Mouse (Mus musculus): ENCODE measurements at regions not wholly inside any gene's neighbourhood (a gene's known extent, or its start where the extent isn't known, plus 50 kb on each side); places are given as distances from the start of the nearest gene placed in this dataset.
A peak's percentile ranks its signal among the peaks of the same experiment; 100 is the strongest.

DNA sequence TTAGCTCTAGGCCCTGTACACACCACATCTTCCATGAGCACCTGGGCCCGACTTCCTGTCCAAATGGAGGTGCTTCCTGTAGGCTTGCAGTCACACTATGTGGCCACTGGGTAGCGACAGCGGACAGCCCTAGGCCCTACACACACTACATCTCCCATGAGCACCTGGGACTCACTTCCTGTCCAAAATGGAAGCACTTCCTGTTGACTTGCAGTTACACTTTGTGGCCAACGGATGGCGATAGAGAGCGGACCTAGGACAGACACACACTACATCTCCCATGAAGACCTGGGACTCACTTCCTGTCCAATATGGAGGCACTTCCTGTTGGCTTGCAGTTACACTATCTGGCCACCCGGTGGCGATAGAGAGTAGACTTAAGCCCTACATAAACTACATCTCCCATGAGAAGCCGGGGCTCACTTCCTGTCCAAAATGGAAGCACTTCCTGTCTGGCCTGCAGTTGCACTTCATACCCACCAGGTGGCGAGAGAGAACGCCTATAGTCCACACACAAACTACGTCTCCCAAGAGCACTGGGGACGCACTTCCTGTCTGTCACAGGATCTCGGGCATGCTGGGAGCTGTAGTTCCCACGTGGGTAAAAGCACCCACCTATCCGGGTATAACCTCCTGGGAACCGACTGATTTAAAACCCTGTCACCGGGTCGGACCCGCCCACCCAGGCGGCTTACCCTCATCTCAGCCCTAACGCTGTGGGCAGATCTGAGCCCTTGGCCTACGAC lies 96.1 kb upstream of the Rab39b start:
- Histone ChIP-seq H3K4me3 (ENCODE audit: low read depth, low read length) (no peak overlapping the region), H3K36me3 (ENCODE audit: control insufficient read depth, insufficient read depth, low read length, poor library complexity, severe bottlenecking) (no peaks in the 10 kb centered on the region), H3K9me3 (replicated peaks; ENCODE audit: control insufficient read depth, insufficient read depth, low read length, poor library complexity, severe bottlenecking) (0 out of 2 replicates have a peak, but pooled peaks cover 4% of the 10 kb centered on the region), H3K4me1 (ENCODE audit: control insufficient read depth, insufficient read depth, low read length) (no peaks in the 10 kb centered on the region), H3K9ac (ENCODE audit: low read depth, poor library complexity, severe bottlenecking) (no peak overlapping the region), H3K27ac (ENCODE audit: insufficient read depth, low read length) (no peak overlapping the region), H3K27me3 (ENCODE audit: control insufficient read depth, insufficient read depth, low read length, poor library complexity, severe bottlenecking) (no peaks in the 10 kb centered on the region)
- TF ChIP-seq CTCF (IDR thresholded peaks at IDR 0.05; ENCODE audit: low read depth, low read length): peak; percentile 49
- no peak for TF ChIP-seq EP300 (IDR thresholded peaks at IDR 0.05; ENCODE audit: insufficient read depth, low read depth, low read length)
- TF ChIP-seq POLR2A (IDR thresholded peaks at IDR 0.05; ENCODE audit: insufficient read depth, low read length): no peak

DNA sequence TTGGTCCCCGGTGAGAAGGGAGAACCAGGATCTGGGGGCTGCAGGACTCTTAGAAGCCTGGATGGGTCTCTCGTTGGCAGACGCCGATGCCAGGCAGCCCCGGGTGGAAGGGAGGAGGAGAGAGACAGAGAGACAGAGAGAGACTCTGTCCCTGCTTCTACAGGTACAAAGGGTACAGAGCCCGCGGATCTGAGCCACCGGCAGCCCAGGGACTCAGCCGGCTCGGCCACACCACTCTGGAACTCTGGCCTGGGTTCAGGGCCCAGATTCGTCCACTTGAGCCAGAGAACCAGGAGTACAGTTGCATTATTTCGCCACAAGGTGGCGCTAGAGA lies 95.5 kb upstream of the Rab39b start:
- Histone ChIP-seq H3K4me1 (ENCODE audit: control insufficient read depth, insufficient read depth, low read length) (no peaks in the 10 kb centered on the region), H3K9ac (ENCODE audit: low read depth, poor library complexity, severe bottlenecking) (peak overlapping the region; percentile 33; the same call in 1 of the 2 replicates), H3K9me3 (replicated peaks; ENCODE audit: control insufficient read depth, insufficient read depth, low read length, poor library complexity, severe bottlenecking) (0 out of 2 replicates have a peak, but pooled peaks cover 4% of the 10 kb centered on the region), H3K27me3 (ENCODE audit: control insufficient read depth, insufficient read depth, low read length, poor library complexity, severe bottlenecking) (no peaks in the 10 kb centered on the region), H3K36me3 (ENCODE audit: control insufficient read depth, insufficient read depth, low read length, poor library complexity, severe bottlenecking) (no peaks in the 10 kb centered on the region), H3K27ac (ENCODE audit: insufficient read depth, low read length) (0 out of 2 replicates have a peak overlapping the region, but pooled peaks have one; percentile 41), H3K4me3 (ENCODE audit: low read depth, low read length) (peak overlapping the region; percentile 46)
- no peak for TF ChIP-seq EP300 (IDR thresholded peaks at IDR 0.05; ENCODE audit: insufficient read depth, low read depth, low read length)
- no peak for TF ChIP-seq POLR2A (IDR thresholded peaks at IDR 0.05; ENCODE audit: insufficient read depth, low read length)
- TF ChIP-seq CTCF (IDR thresholded peaks at IDR 0.05; ENCODE audit: low read depth, low read length): no peak

DNA sequence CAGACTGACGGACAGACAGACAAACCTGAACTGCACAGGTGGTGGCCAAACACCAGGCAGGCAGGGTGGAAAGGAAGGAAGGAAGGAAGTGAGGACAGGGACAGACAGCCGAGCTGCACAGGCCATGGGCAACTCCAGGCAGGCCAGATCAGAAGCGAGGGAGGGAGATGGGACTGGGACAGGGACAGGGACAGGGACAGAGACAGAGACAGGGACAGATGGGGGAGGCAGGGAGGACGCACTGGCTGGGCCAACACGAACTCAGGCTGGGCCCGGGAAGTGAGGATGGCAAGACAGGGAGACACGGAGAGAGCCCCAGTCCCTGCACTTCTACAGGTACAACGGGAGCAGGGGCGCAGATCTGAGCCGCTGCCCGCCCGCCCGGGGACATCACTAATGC lies 94.9 kb upstream of the Rab39b start:
- no peak overlapping the region for H3K27ac ChIP-seq (ENCODE audit: insufficient read depth, low read length)
- TF ChIP-seq EP300 (IDR thresholded peaks at IDR 0.05; ENCODE audit: insufficient read depth, low read depth, low read length) (no peak), CTCF (IDR thresholded peaks at IDR 0.05; ENCODE audit: low read depth, low read length) (no peak)
- H3K27me3 ChIP-seq (ENCODE audit: control insufficient read depth, insufficient read depth, low read length, poor library complexity, severe bottlenecking): no peaks in the 10 kb centered on the region
- H3K9ac ChIP-seq (ENCODE audit: low read depth, poor library complexity, severe bottlenecking): peak overlapping the region; percentile 33; the same call in 1 of the 2 replicates
- H3K36me3 ChIP-seq (ENCODE audit: control insufficient read depth, insufficient read depth, low read length, poor library complexity, severe bottlenecking): no peaks in the 10 kb centered on the region
- H3K9me3 ChIP-seq (replicated peaks; ENCODE audit: control insufficient read depth, insufficient read depth, low read length, poor library complexity, severe bottlenecking): 0 out of 2 replicates have a peak, but pooled peaks cover 4% of the 10 kb centered on the region
- H3K4me1 ChIP-seq (ENCODE audit: control insufficient read depth, insufficient read depth, low read length): no peaks in the 10 kb centered on the region
- H3K4me3 ChIP-seq (ENCODE audit: low read depth, low read length): peak overlapping the region; percentile 46

DNA sequence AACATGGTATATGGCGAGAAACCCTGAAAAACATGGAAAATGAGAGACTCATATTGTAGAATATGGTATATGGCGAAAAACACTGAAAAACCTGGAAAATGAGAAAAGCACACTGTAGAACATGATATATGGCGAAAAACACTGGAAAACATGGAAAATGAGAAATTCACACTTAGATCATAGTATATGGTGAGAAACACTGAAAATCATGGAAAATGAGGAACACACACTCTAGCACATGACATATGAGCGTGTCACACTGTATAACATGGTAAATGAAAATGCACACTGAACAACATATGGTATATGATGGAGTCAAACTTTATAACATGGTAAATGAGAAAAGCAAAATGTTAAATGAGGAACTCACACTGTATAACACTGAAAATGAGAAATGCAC lies 89.6 kb upstream of the Rab39b start:
- Histone ChIP-seq H3K9me3 (replicated peaks; ENCODE audit: control insufficient read depth, insufficient read depth, low read length, poor library complexity, severe bottlenecking) (no peaks in the 10 kb centered on the region), H3K4me1 (ENCODE audit: control insufficient read depth, insufficient read depth, low read length) (no peaks in the 10 kb centered on the region), H3K27ac (ENCODE audit: insufficient read depth, low read length) (no peak overlapping the region), H3K27me3 (ENCODE audit: control insufficient read depth, insufficient read depth, low read length, poor library complexity, severe bottlenecking) (no peaks in the 10 kb centered on the region), H3K4me3 (ENCODE audit: low read depth, low read length) (no peak overlapping the region), H3K36me3 (ENCODE audit: control insufficient read depth, insufficient read depth, low read length, poor library complexity, severe bottlenecking) (no peaks in the 10 kb centered on the region), H3K9ac (ENCODE audit: low read depth, poor library complexity, severe bottlenecking) (no peak overlapping the region)
- TF ChIP-seq POLR2A (IDR thresholded peaks at IDR 0.05; ENCODE audit: insufficient read depth, low read length): no peak
- TF ChIP-seq CTCF (IDR thresholded peaks at IDR 0.05; ENCODE audit: low read depth, low read length): no peak
- no peak for TF ChIP-seq EP300 (IDR thresholded peaks at IDR 0.05; ENCODE audit: insufficient read depth, low read depth, low read length)

DNA sequence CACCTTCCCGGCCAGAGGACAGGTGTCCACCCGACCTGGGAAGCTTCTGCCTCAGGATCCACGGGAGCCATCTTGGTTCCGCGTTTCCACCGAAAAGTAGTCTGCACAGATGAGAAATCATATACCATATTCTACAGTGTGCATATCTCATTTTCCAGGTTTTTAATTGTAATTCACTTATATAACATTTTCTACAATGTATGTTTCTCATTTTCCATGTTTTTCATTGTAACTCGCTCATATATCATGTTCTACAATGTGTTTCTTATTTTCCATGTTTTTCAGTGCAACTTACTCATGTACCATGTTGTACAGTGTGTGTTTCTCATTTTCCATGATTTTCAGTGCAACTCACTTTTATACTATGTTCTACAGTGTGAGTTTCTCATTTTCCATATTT lies 65.4 kb upstream of the Rab39b start:
- Histone ChIP-seq H3K27ac (ENCODE audit: insufficient read depth, low read length) (no peak overlapping the region), H3K4me1 (ENCODE audit: control insufficient read depth, insufficient read depth, low read length) (no peaks in the 10 kb centered on the region), H3K9ac (ENCODE audit: low read depth, poor library complexity, severe bottlenecking) (no peak overlapping the region), H3K27me3 (ENCODE audit: control insufficient read depth, insufficient read depth, low read length, poor library complexity, severe bottlenecking) (no peaks in the 10 kb centered on the region), H3K4me3 (ENCODE audit: low read depth, low read length) (no peak overlapping the region), H3K36me3 (ENCODE audit: control insufficient read depth, insufficient read depth, low read length, poor library complexity, severe bottlenecking) (no peaks in the 10 kb centered on the region), H3K9me3 (replicated peaks; ENCODE audit: control insufficient read depth, insufficient read depth, low read length, poor library complexity, severe bottlenecking) (no peaks in the 10 kb centered on the region)
- TF ChIP-seq POLR2A (IDR thresholded peaks at IDR 0.05; ENCODE audit: insufficient read depth, low read length): no peak
- TF ChIP-seq EP300 (IDR thresholded peaks at IDR 0.05; ENCODE audit: insufficient read depth, low read depth, low read length): no peak
- TF ChIP-seq CTCF (IDR thresholded peaks at IDR 0.05; ENCODE audit: low read depth, low read length): no peak
